Mouse (Mus musculus) testis, adult 2 months (tissue): ENCODE measurements around the gene Lgi4. TPM values are rescaled to one million over a fixed set of nuclear protein-coding genes. Genes with fewer than 3 reads are reported as not detected.

Experiments
- H3K27ac ChIP-seq: fragments of 200-500 bp; 2 replicates; pipeline ENCODE4 v1.5.1; 2012; ENCODE audit warnings: low read depth, low read length; ENCODE audit not compliant: control insufficient read depth, insufficient read depth
- H3K27me3 ChIP-seq: fragments of 200-500 bp; 2 replicates; pipeline ENCODE4 v1.6.1; 2012; ENCODE audit warnings: mild to moderate bottlenecking, low read length, moderate library complexity; ENCODE audit not compliant: control insufficient read depth, insufficient read depth
- H3K36me3 ChIP-seq: fragments of 200-500 bp; 2 replicates; pipeline ENCODE4 v1.6.1; 2012; ENCODE audit warnings: mild to moderate bottlenecking, low read length; ENCODE audit not compliant: control insufficient read depth, insufficient read depth
- H3K4me1 ChIP-seq: fragments of 200-500 bp; 2 replicates; pipeline ENCODE4 v1.6.1; 2012; ENCODE audit warnings: low read length; ENCODE audit not compliant: control insufficient read depth, insufficient read depth
- H3K4me3 ChIP-seq: fragments of 200-500 bp; 2 replicates; pipeline ENCODE4 v1.5.1; 2012; ENCODE audit warnings: low read depth, mild to moderate bottlenecking, low read length, moderate library complexity, mixed read lengths; ENCODE audit not compliant: control insufficient read depth
- CTCF ChIP-seq: fragments of 200-500 bp; IDR thresholded peaks from 2 replicates; pipeline ENCODE4 v1.5.1; 2012; ENCODE audit warnings: low read depth, mild to moderate bottlenecking, inconsistent platforms, low read length, moderate library complexity; ENCODE audit not compliant: control insufficient read depth, insufficient read depth, insufficient replicate concordance
- POLR2A ChIP-seq: fragments of 200-500 bp; IDR thresholded peaks from 2 replicates; pipeline ENCODE4 v1.6.1; 2012; ENCODE audit warnings: low read depth, mild to moderate bottlenecking, inconsistent platforms, low read length, moderate library complexity; ENCODE audit not compliant: control insufficient read depth
- polyA plus RNA-seq: library from polyadenylated mRNA; depleted of rRNA; stranded (reverse); fragments of >200 nt; gene quantifications from 2 replicates; pipeline ENCODE4 v1.2.3, GENCODE M21; 2012

Gene Lgi4
- polyA plus RNA-seq, 1 experiment = 2.0 TPM

DNA sequence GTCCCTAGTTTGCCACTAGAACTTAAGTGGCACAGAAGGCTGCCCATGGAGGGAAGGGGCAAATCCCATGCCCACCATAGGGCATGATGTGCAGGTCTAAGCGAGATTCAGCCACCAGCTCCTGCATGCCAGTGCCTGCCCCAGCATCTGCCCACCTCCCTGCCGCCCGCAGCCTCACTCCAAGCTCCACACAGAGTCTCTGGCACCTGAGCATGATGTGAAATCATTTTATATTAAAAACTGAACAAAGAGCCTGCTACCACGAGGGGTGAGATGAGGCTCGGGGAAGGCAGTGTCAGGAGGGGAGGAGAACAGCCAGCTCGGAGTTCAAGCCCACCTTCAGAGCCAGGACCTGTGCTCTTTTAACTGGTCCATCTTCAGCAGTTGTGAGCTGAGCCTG is 11.2 kb downstream of the Lgi4 start:
- Histone ChIP-seq H3K36me3 (no peaks in the 10 kb centered on the region), H3K27me3 (no peaks in the 10 kb centered on the region), H3K4me1 (peaks cover 14% of the 10 kb centered on the region), H3K4me3 (no peak overlapping the region), H3K27ac (no peak overlapping the region)
- TF ChIP-seq CTCF (no peak), POLR2A (no peak)

GRCm38 (mm10) chr7:31072326-31072725 is 13.2 kb downstream of the Lgi4 start:
- Histone ChIP-seq H3K27ac (no peak overlapping the region), H3K4me1 (peaks cover 11% of the 10 kb centered on the region), H3K27me3 (no peaks in the 10 kb centered on the region), H3K36me3 (no peaks in the 10 kb centered on the region), H3K4me3 (no peak overlapping the region)
- TF ChIP-seq POLR2A (no peak), CTCF (no peak)

- Histone ChIP-seq H3K36me3 (no peaks in the 10 kb centered on the region), H3K4me1 (peaks cover 7% of the 10 kb centered on the region), H3K27ac (no peak overlapping the region), H3K4me3 (no peak overlapping the region), H3K27me3 (no peaks in the 10 kb centered on the region)
- TF ChIP-seq CTCF = no peak
- TF ChIP-seq POLR2A = no peak
Measured at GRCm38 (mm10) chr7:31073546-31073945, 14.4 kb downstream of the Lgi4 start.

GRCm38 (mm10) chr7:31074061-31074712 is 15.0 kb downstream of the Lgi4 start:
- no peaks in the 10 kb centered on the region for H3K27me3 ChIP-seq
- TF ChIP-seq POLR2A (no peak), CTCF (no peak)
- no peaks in the 10 kb centered on the region for H3K36me3 ChIP-seq
- H3K4me1 ChIP-seq = peaks cover 3% of the 10 kb centered on the region
- no peak overlapping the region for H3K4me3 ChIP-seq
- no peak overlapping the region for H3K27ac ChIP-seq

GRCm38 (mm10) chr7:31074713-31075069 is 15.5 kb downstream of the Lgi4 start:
- no peak overlapping the region for H3K27ac ChIP-seq
- H3K4me1 ChIP-seq = no peaks in the 10 kb centered on the region; the same call in 1 of the 2 replicates
- H3K27me3 ChIP-seq = no peaks in the 10 kb centered on the region

GRCm38 (mm10) chr7:31076492-31076891 is 17.4 kb downstream of the Lgi4 start, which contains the start of gene Fxyd3:
Fxyd3 (minus strand) TSS chr7:31076704.
- Histone ChIP-seq H3K27ac (no peak within 1 kb of the TSS), H3K4me3 (no peak within 1 kb of the TSS), H3K36me3 (no peaks in the 10 kb centered on the region), H3K27me3 (no peaks in the 10 kb centered on the region), H3K4me1 (no peaks in the 10 kb centered on the region; the same call in 1 of the 2 replicates)
- no peak for TF ChIP-seq POLR2A
- TF ChIP-seq CTCF = no peak

More at GRCm38 (mm10) chr7:31074713-31075069, 15.5 kb downstream of the Lgi4 start:
- H3K36me3 ChIP-seq = no peaks in the 10 kb centered on the region
- H3K4me3 ChIP-seq = no peak overlapping the region
- TF ChIP-seq POLR2A = no peak
- TF ChIP-seq CTCF = no peak

- no peak for TF ChIP-seq POLR2A
- no peak for TF ChIP-seq CTCF
- Histone ChIP-seq H3K4me1 (no peaks in the 10 kb centered on the region; the same call in 1 of the 2 replicates), H3K27me3 (no peaks in the 10 kb centered on the region), H3K36me3 (no peaks in the 10 kb centered on the region), H3K4me3 (no peak overlapping the region), H3K27ac (no peak overlapping the region)
Measured at GRCm38 (mm10) chr7:31077470-31077869, 18.3 kb downstream of the Lgi4 start.

- Histone ChIP-seq H3K27ac (no peak overlapping the region), H3K27me3 (no peaks in the 10 kb centered on the region), H3K4me3 (no peak overlapping the region), H3K4me1 (no peaks in the 10 kb centered on the region; the same call in 1 of the 2 replicates), H3K36me3 (no peaks in the 10 kb centered on the region)
- TF ChIP-seq POLR2A (no peak), CTCF (peak; percentile 35; the same call in 1 of the 2 replicates)
Measured at GRCm38 (mm10) chr7:31077885-31078445, 18.8 kb downstream of the Lgi4 start.
